Mouse (Mus musculus) forebrain, embryonic 14.5 days (tissue): ENCODE measurements around the gene Cacna2d3. TPM values are rescaled to one million over a fixed set of nuclear protein-coding genes. Genes with fewer than 3 reads are reported as not detected.
A peak's percentile ranks its signal among the peaks of the same experiment; 100 is the strongest.

Experiments
- ATAC-seq: fragments of 200-750 bp; cut with Nextera tagmentation; 2 replicates; pipeline ENCODE4 v1.8.0; 2017; ENCODE audit warnings: mild to moderate bottlenecking, moderate library complexity
- DNase-seq: peaks from one replicate; pipeline ENCODE4 v3.0.0-alpha.2; 2015; ENCODE audit warnings: low spot score
- H3K27ac ChIP-seq: fragments of 300-500 bp; sonication (generic); 2 replicates; pipeline ENCODE4 v1.5.1; 2014; ENCODE audit warnings: low read depth, mild to moderate bottlenecking, control low read depth, low read length, moderate library complexity
- H3K27me3 ChIP-seq: fragments of 300-500 bp; sonication (generic); replicated peaks from 2 replicates; pipeline ENCODE4 v1.6.1; 2014; ENCODE audit warnings: low read length, control low read depth, mixed read lengths; ENCODE audit not compliant: control insufficient read depth, insufficient read depth
- H3K36me3 ChIP-seq: fragments of 300-500 bp; sonication (generic); 2 replicates; pipeline ENCODE4 v1.6.1; 2014; ENCODE audit warnings: low read length, control low read depth; ENCODE audit not compliant: control insufficient read depth, insufficient read depth
- H3K4me1 ChIP-seq: fragments of 300-500 bp; sonication (generic); 2 replicates; pipeline ENCODE4 v1.6.1; 2014; ENCODE audit warnings: antibody characterized with exemption, low read length, control low read depth; ENCODE audit not compliant: control insufficient read depth, insufficient read depth
- H3K4me2 ChIP-seq: fragments of 300-500 bp; sonication (generic); 2 replicates; pipeline ENCODE4 v1.6.1; 2014; ENCODE audit warnings: mild to moderate bottlenecking, control low read depth, low read length
- H3K4me3 ChIP-seq: fragments of 300-500 bp; sonication (generic); 2 replicates; pipeline ENCODE4 v1.5.1; 2014; ENCODE audit warnings: low read depth, low read length, control low read depth
- H3K9ac ChIP-seq: fragments of 300-500 bp; sonication (generic); 2 replicates; pipeline ENCODE4 v1.6.1; 2014; ENCODE audit warnings: mild to moderate bottlenecking, low read length, control low read depth, moderate library complexity
- H3K9me3 ChIP-seq: fragments of 300-500 bp; sonication (generic); replicated peaks from 2 replicates; pipeline ENCODE4 v1.6.1; 2016; ENCODE audit warnings: low read length, control low read depth, mixed read lengths; ENCODE audit not compliant: control insufficient read depth
- WGBS: fragments of 180-500 bp; shearing (Covaris S2); extraction: QIAGEN DNeasy Blood & Tissue Kit; methylation state at CpG from one replicate; pipeline ENCODE4 v1.1.7; 2014; 5-methylcytosine and 5-hydroxymethylcytosine counted together
- polyA plus RNA-seq: library from polyadenylated mRNA; unstranded; fragments of >200 nt; fragmentation: Nextera tagmentation; extraction: Ambion mirVana; gene quantifications from 2 replicates; pipeline ENCODE4 v1.2.1, GENCODE M21; 2014

The Cacna2d3 gene
- polyA plus RNA-seq, 1 experiment from 2014 or later = 14.5 TPM

DNA sequence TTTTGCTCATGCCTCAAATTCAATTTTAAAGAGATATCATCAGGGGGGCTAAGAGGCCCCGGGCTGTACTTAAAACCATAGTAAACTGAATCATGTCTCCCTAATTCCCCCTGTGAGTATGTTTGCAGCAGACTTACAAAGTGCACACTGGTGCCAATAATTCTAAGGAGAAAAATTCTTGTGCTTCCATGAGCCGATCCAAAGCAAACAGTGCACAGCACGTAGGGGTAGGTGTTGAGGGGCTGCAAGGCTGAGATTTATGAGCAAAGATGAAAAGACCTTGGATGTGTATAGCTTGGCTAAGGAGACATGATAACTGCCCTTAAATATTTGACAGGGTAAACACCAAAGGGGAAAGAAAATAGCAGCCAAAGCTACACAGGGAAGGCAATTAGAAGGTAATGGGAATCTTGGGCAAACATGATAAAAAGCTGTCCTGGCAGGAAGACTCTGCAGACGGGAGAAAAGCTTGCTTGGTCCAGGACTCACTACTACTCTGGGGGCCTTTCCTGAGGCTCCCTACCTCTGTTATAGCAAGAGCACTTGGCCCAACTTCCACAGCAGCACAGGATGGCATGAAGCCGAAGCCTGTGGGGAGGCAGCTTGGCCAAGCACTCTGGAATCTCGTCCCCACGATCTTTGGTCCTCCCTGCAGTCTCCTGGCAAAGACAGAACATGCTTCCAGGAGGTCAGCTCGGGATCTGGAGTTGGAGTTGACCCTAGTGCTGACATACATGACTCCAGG lies 222.9 kb downstream of the Cacna2d3 start:
- no peak for ATAC-seq

DNA sequence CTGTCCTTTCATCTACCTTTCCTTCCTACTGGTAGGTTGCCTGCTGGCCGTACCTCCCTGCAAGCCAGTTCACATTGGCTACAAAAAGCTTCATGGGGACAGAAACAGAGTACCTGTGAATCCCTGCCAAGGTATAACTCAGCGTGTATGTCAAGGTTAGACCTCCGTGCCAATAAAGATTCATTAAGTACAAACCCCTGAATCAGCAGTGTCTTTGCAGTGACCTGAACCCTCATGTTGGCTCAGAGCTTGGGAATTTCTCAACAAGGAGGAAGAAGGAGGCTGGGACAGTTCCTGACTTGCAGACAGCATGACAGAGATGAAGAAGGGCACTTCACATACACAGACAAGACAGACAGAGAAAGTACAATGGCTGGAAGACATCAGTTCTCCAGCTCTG lies 225.1 kb downstream of the Cacna2d3 start:
- no peak for DNase-seq
- H3K9ac ChIP-seq = no peak overlapping the region
- H3K36me3 ChIP-seq = no peaks in the 10 kb centered on the region
- H3K4me2 ChIP-seq = no peak overlapping the region
- H3K9me3 ChIP-seq = no peaks in the 10 kb centered on the region
- no peaks in the 10 kb centered on the region for H3K4me1 ChIP-seq
- H3K4me3 ChIP-seq = no peak overlapping the region
- WGBS = 87% methylated on average over 3 of the region's 3 CpGs
- H3K27ac ChIP-seq = no peak overlapping the region
- no peak for ATAC-seq
- H3K27me3 ChIP-seq = no peaks in the 10 kb centered on the region

More for the DNA sequence above, 222.9 kb downstream of the Cacna2d3 start:
- Histone ChIP-seq H3K9ac (no peak overlapping the region), H3K36me3 (no peaks in the 10 kb centered on the region), H3K27me3 (no peaks in the 10 kb centered on the region), H3K4me2 (no peak overlapping the region), H3K27ac (no peak overlapping the region), H3K9me3 (no peaks in the 10 kb centered on the region), H3K4me3 (no peak overlapping the region), H3K4me1 (no peaks in the 10 kb centered on the region)
- no peak for DNase-seq
- 81% methylated on average over 8 of the region's 8 CpGs for WGBS

DNA sequence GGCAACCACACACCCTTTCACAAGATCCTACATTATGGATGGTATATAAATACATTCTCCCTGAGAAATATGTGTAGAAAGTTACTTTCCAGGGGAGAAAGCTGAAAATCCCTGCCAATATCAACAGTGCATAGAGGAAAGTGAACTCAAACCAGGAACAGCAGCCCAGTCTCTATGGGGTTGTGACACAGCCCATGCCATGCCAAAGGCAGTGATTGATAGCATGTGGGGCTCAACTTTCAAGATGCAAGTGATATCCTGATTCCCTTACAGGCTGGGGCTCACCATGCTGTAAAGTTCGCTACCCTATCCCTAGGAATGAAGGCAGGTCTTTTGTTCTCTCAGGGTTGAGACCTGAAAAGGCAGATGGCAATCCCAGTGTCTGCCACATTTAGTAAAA lies 229.9 kb downstream of the Cacna2d3 start:
- Histone ChIP-seq H3K4me3 (no peak overlapping the region), H3K4me2 (no peak overlapping the region), H3K27me3 (no peaks in the 10 kb centered on the region), H3K27ac (no peak overlapping the region), H3K4me1 (no peaks in the 10 kb centered on the region), H3K9ac (no peak overlapping the region), H3K36me3 (no peaks in the 10 kb centered on the region), H3K9me3 (no peaks in the 10 kb centered on the region)
- DNase-seq = no peak
- WGBS = 79% methylated on average over 1 of the region's 1 CpGs
- ATAC-seq = no peak

DNA sequence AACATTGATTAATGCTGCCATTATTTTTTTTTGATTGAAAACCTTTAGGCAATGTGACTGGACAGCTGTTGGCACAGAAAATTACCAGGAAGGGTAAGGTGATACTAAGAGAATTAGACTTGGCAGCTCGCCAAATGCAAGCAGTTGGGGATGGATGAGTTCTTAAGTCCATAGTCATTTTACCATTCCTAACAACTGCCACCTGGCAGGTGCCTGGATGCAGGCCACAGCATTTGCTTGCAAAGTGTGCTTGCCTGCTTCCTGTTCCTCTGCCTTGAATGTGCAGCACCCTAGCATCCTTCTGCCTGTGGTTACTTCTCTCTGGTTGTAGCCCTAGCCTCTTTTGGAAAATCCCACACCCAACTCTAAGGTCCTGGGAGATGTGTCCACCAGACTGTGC lies 236.2 kb downstream of the Cacna2d3 start:
- Histone ChIP-seq H3K27me3 (no peaks in the 10 kb centered on the region), H3K4me2 (no peak overlapping the region), H3K4me3 (no peak overlapping the region), H3K9ac (no peak overlapping the region), H3K27ac (no peak overlapping the region), H3K36me3 (no peaks in the 10 kb centered on the region), H3K4me1 (peaks cover 4% of the 10 kb centered on the region; the same call in 1 of the 2 replicates), H3K9me3 (no peaks in the 10 kb centered on the region)
- no peak for ATAC-seq
- peak; percentile 46 for DNase-seq
- 82% methylated on average over 1 of the region's 1 CpGs for WGBS

DNA sequence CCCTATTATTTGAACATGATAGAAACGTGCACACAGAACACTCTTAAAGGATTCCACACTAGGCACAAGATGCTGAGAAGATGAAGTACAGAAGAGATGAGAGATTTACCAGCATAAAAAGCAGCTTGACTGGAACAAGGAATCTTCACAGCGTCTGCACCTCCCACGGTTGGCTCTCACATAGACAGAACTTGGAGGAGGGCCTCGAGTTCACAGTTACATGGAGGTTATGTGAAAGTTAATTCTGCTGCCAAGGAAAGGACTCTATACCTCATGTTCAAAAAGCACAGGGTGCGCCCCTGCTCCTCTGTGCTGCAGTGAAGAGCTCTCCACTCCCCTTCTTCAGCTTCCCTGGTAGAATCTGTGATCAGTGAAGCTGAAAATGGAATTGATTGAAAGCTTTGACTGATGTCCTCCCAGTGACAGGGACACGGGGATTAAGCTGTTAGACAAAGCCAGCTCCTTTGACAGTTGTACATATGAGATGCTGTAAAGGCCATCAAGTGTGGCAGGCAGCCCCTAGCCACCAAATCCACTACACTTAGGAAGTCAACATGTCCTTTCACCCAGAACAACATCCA lies 243.2 kb downstream of the Cacna2d3 start:
- no peak overlapping the region for H3K27ac ChIP-seq
- WGBS = 29% methylated on average over 6 of the region's 6 CpGs
- no peaks in the 10 kb centered on the region for H3K9me3 ChIP-seq
- no peak overlapping the region for H3K4me3 ChIP-seq
- DNase-seq (peak; percentile 46), ATAC-seq (no peak)
- no peaks in the 10 kb centered on the region for H3K36me3 ChIP-seq
- H3K4me1 ChIP-seq = peaks cover 11% of the 10 kb centered on the region
- H3K4me2 ChIP-seq = no peak overlapping the region
- no peaks in the 10 kb centered on the region for H3K27me3 ChIP-seq
- H3K9ac ChIP-seq = no peak overlapping the region

DNA sequence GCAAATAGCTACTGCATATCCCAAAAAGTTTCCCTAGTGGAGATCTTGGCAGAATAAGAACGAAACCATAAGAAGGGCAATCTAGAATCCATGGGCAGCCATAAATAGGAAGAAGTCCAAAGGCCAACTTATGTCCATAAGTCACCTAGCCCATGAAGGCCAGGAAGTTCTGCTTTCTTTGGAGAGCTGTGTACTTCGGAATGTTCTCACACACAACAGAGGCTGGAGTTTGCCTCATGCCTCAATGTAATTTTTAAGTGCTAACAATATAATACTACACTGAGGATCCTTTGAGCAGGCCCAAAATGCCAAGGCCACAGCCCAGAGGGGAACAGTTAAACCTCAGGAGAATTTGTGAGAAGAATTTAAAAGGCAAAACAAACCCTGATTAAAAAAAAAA lies 257.4 kb downstream of the Cacna2d3 start:
- no peaks in the 10 kb centered on the region for H3K27me3 ChIP-seq

DNA sequence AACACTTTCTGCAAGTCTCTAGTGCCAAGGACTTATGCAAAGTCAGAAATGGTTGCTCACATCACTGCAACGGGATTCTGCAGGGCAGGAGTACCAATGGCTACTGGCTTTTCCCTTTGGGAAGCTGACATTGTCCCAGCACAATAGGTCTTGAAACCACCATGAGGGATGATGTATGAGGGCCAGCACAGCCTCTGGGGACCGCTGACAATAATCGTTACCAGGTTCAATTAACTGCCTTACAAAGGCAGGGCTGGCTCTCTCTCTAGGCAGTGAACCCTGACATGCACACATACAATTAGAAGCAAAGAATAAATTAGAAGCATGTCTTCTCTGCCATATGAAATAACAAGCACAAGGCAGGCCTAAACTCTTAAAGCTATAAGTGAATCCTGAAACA lies 272.5 kb downstream of the Cacna2d3 start:
- H3K4me2 ChIP-seq = no peak overlapping the region
- no peak overlapping the region for H3K27ac ChIP-seq
- WGBS = 6% methylated on average over 3 of the region's 3 CpGs
- H3K9me3 ChIP-seq = no peaks in the 10 kb centered on the region
- H3K27me3 ChIP-seq = no peaks in the 10 kb centered on the region
- no peak overlapping the region for H3K9ac ChIP-seq
- no peak for ATAC-seq
- H3K36me3 ChIP-seq = no peaks in the 10 kb centered on the region
- H3K4me3 ChIP-seq = no peak overlapping the region
- no peaks in the 10 kb centered on the region; the same call in 1 of the 2 replicates for H3K4me1 ChIP-seq
- DNase-seq = no peak

More for the DNA sequence above, 257.4 kb downstream of the Cacna2d3 start:
- no peak overlapping the region for H3K4me3 ChIP-seq
- H3K4me2 ChIP-seq = no peak overlapping the region
- H3K36me3 ChIP-seq = no peaks in the 10 kb centered on the region
- no peak overlapping the region for H3K9ac ChIP-seq
- H3K27ac ChIP-seq = no peak overlapping the region
- no peak for ATAC-seq
- H3K9me3 ChIP-seq = no peaks in the 10 kb centered on the region
- no peaks in the 10 kb centered on the region for H3K4me1 ChIP-seq
- 87% methylated on average over 2 of the region's 2 CpGs for WGBS
- no peak for DNase-seq

DNA sequence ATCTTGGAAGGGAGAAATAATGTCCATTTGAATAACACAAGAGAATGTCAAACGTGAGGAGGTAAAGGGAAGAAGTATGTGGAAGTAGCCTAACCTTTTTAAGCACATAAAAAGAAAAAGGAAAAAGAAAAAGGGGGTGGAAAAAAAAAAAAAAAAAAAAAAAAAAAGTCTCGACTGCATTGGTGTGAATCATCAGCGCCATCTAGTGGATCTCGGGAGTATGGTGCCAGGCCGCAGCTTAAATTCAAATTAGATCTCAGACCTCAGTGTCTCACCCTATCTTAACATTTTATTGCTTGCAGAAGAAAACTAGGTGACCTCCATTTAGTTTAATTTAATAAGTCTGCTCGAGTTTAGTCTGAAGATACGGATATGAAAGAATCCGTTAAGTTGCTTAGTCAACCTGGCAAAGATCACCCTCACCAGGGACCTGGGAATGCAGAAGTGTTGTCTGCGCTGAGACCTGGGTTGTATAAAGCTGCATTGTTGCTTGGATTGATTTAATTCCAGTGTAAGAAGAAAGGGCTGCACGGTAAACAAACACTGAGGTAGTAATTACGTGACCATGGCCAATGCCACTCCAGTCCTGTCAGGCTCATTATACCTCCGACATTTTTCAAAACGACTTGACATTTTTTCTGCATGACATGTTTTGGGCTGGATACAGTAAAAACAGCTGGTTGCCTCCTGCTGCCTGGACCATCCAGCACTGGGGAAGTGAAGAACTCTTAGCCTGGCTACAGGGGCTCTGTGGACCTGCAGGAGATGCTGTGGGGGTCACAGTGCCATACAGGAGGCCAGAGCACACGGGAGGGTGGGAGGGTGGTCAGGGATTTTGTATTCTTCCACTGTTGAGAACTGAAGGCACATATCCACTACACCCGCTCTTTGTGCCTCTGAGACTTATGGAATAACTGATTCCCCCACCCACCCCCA lies 278.3 kb downstream of the Cacna2d3 start:
- peak; percentile 48; the same call in 1 of the 2 replicates for ATAC-seq
- H3K27ac ChIP-seq = no peak overlapping the region
- H3K4me2 ChIP-seq = peak overlapping the region; percentile 32

More for the DNA sequence above, 278.3 kb downstream of the Cacna2d3 start:
- 11% methylated on average over 15 of the region's 15 CpGs for WGBS
- Histone ChIP-seq H3K4me3 (no peak overlapping the region), H3K36me3 (no peaks in the 10 kb centered on the region), H3K4me1 (peaks cover 10% of the 10 kb centered on the region), H3K27me3 (no peaks in the 10 kb centered on the region), H3K9ac (no peak overlapping the region), H3K9me3 (no peaks in the 10 kb centered on the region)
- DNase-seq = peak; percentile 84
